Mouse (Mus musculus) embryo, embryonic 9.5 days (tissue): ENCODE measurements around the gene Nexn.
A peak's percentile ranks its signal among the peaks of the same experiment; 100 is the strongest.
"Not testable (repeated sequence)": the region's sequence is repeated elsewhere in the genome, so short reads cannot be mapped to it uniquely, and the experiment has no call there.

ENCODE experiments used
- DNase-seq: peaks from one replicate; pipeline ENCODE4 v3.0.0-alpha.2; 2017; ENCODE audit errors: extremely low spot score

Gene Nexn

DNA sequence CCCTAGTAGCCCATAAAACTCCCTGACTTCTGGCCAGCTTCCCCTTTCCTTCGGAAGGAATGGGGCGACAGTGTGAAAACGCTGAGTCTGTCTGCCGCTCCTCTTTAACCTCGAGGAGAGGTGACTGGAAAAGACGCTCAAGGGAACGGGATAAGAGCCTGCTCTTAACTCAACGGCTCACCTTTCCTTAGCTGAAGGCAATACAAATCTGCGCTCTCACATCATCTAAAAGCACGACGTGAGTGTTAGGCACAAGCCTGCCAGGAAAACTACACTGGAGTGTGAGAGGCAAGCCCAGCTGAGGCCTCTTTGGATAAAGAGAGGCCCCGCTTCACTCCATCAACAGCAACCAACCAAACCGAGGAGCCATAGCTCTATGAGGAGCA lies at the start of gene Nexn:
Gene Nexn, minus strand, starts transcription at position 315 of the 386 bp plus-strand sequence.
- DNase-seq = no peak

DNA sequence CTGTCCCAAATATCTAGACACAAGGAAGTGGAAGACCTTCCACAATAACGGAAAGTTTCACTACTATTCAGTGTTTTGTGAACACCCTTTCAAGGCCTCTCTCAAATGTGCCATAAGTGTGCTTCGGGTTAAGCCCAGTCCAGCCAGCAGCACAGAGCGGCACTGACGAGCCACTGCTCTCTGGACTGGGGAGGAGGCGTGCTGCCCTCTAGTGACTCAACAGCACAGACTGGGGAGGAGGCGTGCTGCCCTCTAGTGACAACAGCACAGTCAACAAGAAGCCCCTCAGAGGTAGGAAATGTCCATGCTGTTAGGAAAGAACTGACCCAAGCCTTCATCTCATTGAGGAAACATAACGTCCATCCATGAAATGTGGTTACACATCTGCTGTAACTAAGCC lies 49.5 kb upstream of the Nexn start:
- DNase-seq = peak; percentile 83

- DNase-seq = not testable (repeated sequence)
These were observed 48.5 kb upstream of the Nexn start for GRCm38 (mm10) chr3:152314666-152315065.

DNA sequence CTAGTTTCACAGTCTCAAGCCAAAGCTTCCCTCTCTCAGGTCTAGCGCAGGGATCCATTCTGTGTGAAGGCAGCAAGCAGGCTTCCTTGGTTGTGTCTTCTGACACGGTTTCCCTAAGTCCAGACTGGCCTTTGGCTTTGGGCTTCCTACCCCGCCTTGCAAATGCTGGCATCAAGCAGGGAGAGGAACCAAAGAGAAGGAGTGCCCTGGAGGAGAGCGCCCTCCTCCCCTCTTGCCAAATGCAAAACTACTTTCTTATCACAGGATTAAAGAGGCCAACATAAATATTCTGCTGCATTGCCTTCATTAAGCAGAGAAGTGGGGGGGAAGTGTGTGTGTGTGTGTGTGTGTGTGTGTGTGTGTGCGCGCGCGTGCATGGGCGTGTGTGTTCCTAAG lies 43.1 kb upstream of the Nexn start:
- DNase-seq = no peak

DNA sequence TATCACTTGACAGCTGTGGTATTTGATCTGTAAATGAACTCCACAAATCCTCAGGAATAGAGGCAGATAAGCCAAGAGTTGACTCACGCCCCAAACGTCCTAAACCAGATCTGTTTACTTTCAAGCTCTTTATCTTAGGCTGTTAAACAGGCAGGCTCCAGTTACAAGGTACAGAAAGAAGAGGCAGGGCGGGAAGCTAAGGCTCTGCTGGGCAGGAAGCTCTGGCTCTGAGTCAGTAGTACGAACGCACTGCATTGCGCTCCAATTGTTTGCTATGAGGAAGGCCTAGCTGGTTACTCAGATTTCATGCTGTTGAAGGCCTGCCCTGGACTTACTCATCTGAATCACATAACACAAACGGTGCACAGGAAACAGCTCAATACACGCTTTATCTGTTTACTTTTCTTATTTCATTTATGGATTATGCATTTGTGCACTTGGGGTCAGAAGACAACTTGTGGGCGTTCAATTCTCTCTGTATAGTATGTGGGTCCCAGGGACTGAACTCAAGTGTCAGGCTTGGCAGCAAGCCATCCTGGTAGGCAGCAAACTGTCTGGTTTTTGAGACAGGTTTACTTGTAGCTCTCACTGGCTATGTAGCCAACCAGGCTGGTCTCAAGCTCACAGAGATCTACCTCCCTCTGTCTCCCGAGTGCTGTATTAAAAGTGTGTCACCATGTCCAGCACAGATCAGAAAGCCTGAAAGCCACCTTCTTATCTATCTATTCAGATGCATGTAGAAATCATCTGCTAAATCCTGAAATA lies 42.5 kb upstream of the Nexn start:
- peak; percentile 23 for DNase-seq

- DNase-seq = no peak
These were observed 39.8 kb upstream of the Nexn start for GRCm38 (mm10) chr3:152305971-152306370.

DNA sequence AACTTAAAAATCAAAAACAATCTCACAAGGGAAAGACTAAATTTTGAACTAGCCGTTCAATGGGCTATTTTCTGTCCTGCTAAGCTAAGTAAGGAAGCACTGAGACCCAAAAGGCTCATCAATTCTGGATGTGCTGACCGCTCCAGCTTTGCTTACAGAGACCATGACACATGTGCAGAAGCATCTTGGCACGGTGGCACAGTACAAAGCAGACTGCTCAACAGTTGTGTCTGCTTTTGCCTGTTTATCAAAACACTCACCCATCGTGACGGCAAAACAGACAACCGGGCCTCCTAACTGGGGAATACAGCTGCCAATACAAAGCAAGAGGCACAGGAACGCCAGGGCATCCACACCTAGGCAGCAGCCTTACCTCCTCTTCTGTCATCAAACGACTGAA lies 38.9 kb upstream of the Nexn start:
- DNase-seq = no peak

- no peak for DNase-seq
These were observed 38.1 kb upstream of the Nexn start for GRCm38 (mm10) chr3:152304093-152304815.

DNA sequence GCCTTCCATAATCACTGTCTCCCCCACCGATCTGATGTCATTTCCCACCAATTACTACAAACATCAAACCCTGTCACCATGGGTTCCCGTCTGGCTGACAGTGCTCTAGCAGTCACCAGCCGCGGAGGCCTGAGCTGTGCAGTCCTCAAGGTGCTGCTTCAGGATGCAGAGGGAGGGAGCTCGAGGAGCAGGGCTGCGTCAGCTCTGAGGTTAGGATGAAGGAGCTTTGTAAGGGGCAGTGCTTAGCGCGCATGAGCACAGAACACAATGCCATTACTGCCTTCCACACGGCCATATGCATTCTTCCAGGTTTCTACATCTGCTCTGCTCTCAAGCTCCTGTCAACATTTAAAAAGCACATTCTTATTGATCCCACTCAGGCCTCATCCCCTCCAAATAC lies 36.8 kb upstream of the Nexn start:
- no peak for DNase-seq

DNA sequence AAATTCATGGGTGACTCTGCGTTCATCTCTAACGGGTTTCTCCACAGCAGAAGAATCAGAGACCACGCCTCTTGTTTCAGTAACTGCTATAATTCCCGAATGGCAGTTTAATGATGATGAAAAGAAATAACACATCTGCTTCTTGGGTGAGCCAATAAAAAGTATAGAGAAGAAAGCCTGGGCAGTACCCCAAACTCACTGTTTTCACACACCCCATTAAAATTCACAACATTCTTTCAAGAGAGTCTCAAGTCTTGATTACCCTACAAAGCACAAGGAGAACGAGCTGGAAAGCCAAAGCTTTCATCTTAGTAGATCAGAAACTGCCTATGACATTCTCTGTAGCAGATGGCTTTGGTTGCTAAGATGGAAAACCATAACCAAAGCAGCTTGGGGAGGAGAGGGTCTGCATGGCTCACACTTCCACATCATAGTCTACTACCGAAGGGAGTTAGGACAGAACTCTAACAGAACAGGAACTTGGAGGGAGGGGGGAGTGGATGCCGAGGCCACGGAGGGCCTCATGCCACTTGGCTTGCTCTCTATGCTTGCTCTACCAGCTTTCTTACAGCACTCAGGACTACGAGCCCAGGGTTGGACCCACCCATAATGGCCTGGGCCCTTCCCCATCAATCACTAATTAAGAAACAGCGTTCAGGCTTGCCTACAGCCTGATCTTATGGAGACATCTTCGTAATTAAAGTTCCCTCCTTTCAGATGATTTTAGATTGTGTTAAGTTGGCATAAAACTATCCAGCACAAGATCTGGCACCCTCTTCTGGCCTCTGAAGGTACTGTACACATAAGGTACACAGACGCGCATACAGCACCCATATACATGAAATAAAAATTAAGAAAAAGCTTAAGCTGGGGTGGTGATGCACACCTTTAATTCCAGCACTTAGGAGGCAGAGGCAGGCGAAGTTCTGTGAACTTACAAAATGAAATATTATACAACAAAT lies 34.5 kb upstream of the Nexn start:
- DNase-seq = no peak

GRCm38 (mm10) chr3:152295896-152296295 lies 29.7 kb upstream of the Nexn start:
- DNase-seq = no peak

DNA sequence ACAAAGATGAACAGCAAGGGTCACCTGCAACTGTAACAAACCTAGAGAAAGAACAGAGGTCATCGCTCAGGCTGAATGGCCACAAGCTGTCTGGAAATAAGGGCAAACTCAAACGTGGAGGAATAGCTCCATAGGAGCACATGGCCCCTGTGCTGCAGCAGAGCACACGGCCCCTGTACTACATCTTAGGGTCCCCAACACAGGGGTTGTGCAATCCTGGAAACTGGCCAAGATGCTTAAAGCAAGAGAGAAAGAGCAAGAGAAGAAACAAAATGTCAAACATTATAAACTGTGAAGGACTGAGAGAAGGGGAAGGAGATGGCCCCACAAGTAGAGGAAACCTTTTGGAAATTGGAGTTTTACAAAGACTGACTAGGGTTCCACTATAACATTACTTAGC lies 28.2 kb upstream of the Nexn start:
- DNase-seq = no peak

GRCm38 (mm10) chr3:152293530-152294181 lies 27.5 kb upstream of the Nexn start:
- DNase-seq = no peak

DNA sequence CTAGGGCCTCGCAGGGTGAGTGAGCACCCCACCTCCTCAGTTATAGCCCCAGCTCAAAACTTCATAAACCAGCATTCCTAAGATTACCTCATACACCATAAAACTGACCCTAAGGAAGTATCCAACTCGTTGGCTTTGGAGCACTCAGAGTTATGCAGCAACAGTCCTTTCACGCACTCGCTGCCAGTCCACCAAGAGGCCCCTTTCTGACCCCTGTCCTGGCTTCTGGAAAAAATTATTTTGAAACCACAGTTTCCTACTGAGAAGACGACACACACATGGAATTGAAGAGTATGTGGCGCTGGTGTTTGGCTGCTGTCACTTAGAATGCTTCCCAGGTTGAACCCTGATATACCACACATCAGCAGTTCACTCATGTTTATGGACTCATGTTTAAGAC lies 25.7 kb upstream of the Nexn start:
- no peak for DNase-seq

DNA sequence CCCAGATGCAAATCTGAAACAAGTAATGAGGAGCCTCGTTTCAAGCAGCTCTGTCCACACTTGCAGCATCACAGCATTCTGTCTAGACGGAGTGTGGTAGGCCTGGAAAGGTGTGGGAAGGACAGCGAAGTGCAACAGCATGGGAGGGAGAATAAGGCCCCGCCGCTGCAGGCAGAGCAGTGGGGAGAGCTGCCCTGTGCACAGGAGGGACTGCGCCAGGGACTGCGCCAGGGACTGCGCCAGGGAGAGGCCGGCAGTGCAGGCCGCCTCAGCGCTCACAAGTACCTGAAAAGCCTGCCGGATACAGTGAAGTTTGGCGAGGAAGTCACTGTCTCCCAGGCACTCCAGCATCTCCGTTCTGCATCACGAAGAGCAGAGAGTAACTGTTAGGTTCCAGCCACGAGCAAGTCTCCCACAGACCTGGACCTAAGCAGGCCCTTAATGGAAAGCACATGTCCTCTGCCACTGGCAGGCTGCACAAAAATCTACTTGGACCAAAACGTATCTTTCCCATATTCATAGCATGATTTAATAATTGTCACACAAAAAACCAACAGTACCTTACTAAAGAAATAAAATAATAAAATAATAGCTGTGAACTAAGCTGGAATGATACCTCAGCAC lies 24.1 kb upstream of the Nexn start:
- DNase-seq = no peak

DNA sequence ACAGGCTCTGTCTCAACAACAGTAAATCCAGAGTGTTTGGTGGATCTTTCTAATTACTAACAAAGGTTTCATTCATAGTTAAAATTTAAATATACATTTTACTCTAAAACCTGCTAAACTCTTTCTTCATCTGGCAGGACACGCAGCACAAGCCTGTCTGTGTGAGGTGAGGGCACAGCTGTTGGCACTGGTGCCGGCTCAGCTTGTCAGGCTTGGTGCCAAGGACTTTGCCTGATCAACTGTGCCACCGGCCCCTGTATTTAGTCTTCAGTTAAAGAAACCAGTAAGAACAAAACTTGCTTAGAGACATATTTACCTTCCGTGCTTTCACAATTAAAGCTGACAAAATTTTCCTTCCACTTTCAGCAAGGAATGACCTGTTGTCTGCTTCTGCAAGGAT lies 22.6 kb upstream of the Nexn start:
- DNase-seq = no peak

GRCm38 (mm10) chr3:152288276-152288675 lies 22.1 kb upstream of the Nexn start:
- no peak for DNase-seq

- DNase-seq = no peak
These were observed 21.7 kb upstream of the Nexn start for GRCm38 (mm10) chr3:152287810-152288209.

- no peak for DNase-seq
These were observed 18.6 kb upstream of the Nexn start for GRCm38 (mm10) chr3:152284759-152285158.

DNA sequence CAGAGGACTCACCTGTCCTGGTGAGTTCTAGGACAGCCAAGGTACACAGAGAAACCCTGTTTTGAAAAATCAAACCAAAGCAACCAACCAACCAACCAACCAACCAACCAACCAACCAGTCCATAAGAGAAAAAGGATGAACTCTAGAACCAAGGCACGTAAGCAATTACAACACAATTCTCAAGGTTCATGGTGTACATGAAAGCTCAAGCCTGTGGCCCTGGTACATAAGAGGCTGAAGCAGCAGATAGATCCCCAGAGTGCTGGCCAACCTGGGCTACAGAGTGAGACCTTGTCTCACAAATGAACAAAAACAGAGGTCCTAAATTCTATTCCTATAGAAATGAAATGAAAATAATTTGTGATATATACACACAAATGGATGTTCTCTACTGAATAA lies 18.2 kb upstream of the Nexn start:
- no peak for DNase-seq

DNA sequence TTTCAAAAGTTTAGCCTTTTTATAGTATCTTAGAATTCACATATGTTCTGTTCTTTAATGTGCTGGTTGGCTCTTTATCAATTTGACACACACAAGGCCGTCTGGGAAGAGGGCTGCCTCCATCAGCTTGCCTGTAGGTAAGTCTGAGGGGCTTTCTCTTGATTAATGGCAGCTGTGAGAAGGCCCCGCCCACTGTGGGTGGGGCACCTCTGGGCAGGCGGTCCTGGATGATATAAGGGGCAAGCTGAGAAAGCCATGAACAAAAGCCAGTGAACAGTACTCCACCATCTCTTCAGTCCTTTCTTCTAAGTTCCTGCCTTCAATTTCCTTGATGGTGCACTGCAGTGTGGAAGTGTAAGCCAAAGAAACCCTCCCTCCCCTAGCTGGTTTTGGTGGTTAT lies 16.0 kb upstream of the Nexn start:
- DNase-seq = no peak
